Mouse (Mus musculus) kidney, postnatal 0 days (tissue): Measurements from ENCODE around the gene Nbea. TPM values are rescaled to one million over a fixed set of nuclear protein-coding genes. Genes with fewer than 3 reads are reported as not detected.

ENCODE experiments used
- ATAC-seq: fragments of 200-750 bp; cut with Nextera tagmentation; replicated peaks from 2 replicates; pipeline ENCODE4 v1.8.0; 2017; ENCODE audit warnings: low read depth, moderate number of reproducible peaks, moderate TSS enrichment, moderate library complexity; ENCODE audit not compliant: low FRiP score
- DNase-seq: peaks from one replicate; pipeline ENCODE4 v3.0.0-alpha.2; 2016; ENCODE audit warnings: low spot score
- H3K27ac ChIP-seq: fragments of 300-500 bp; sonication (generic); 2 replicates; pipeline ENCODE4 v1.5.1; 2014; ENCODE audit warnings: mild to moderate bottlenecking
- H3K27me3 ChIP-seq: fragments of 300-500 bp; sonication (generic); 2 replicates; pipeline ENCODE4 v1.6.1; 2014; ENCODE audit warnings: low read length, mixed read lengths; ENCODE audit not compliant: insufficient read depth
- H3K36me3 ChIP-seq: fragments of 300-500 bp; sonication (generic); 2 replicates; pipeline ENCODE4 v1.6.1; 2014; ENCODE audit warnings: low read length, mixed read lengths; ENCODE audit not compliant: insufficient read depth
- H3K4me1 ChIP-seq: fragments of 300-500 bp; sonication (generic); replicated peaks from 2 replicates; pipeline ENCODE4 v1.6.1; 2014; ENCODE audit warnings: antibody characterized with exemption, low read length, mixed read lengths; ENCODE audit not compliant: insufficient read depth
- H3K4me2 ChIP-seq: fragments of 300-500 bp; sonication (generic); 2 replicates; pipeline ENCODE4 v1.6.1; 2014; ENCODE audit warnings: mild to moderate bottlenecking, low read length, moderate library complexity, mixed read lengths
- H3K4me3 ChIP-seq: fragments of 300-500 bp; sonication (generic); replicated peaks from 2 replicates; pipeline ENCODE4 v1.5.1; 2014; ENCODE audit warnings: low read depth, low read length
- H3K9ac ChIP-seq: fragments of 300-500 bp; sonication (generic); 2 replicates; pipeline ENCODE4 v1.6.1; 2014; ENCODE audit warnings: low read depth, low read length
- H3K9me3 ChIP-seq: fragments of 300-500 bp; sonication (generic); replicated peaks from 2 replicates; pipeline ENCODE4 v1.6.1; 2016; ENCODE audit warnings: low read length, inconsistent platforms, mixed read lengths
- CTCF ChIP-seq: IDR thresholded peaks from 2 replicates; pipeline ENCODE4 v1.5.1; 2016; ENCODE audit warnings: antibody characterized with exemption, low read depth, mild to moderate bottlenecking, moderate library complexity
- WGBS: fragments of 180-500 bp; shearing (Covaris S2); extraction: QIAGEN DNeasy Blood & Tissue Kit; methylation state at CpG from one replicate; pipeline ENCODE4 v1.1.7; 2014; 5-methylcytosine and 5-hydroxymethylcytosine counted together
- polyA plus RNA-seq: library from polyadenylated mRNA; unstranded; fragments of >200 nt; fragmentation: Nextera tagmentation; extraction: Ambion mirVana; gene quantifications from 2 replicates; pipeline ENCODE4 v1.2.1, GENCODE M21; 2015

The Nbea gene
- polyA plus RNA-seq, 1 experiment from 2014 or later: 8.6 TPM

GRCm38 (mm10) chr3:55587972-55588946, 595.2 kb downstream of the Nbea start:
- ATAC-seq (peak; percentile 92), DNase-seq (peak; percentile 64)
- Histone ChIP-seq H3K27ac (peak overlapping the region; percentile 50; the same call in 1 of the 2 replicates), H3K27me3 (no peaks in the 10 kb centered on the region), H3K4me1 (no peaks in the 10 kb centered on the region; the same call in 1 of the 2 replicates), H3K4me2 (peak overlapping the region; percentile 37), H3K36me3 (no peaks in the 10 kb centered on the region), H3K9me3 (no peaks in the 10 kb centered on the region), H3K9ac (no peak overlapping the region), H3K4me3 (no peak overlapping the region)
- WGBS: 13% methylated on average over 12 of the region's 12 CpGs
- TF ChIP-seq CTCF: no peak

DNA sequence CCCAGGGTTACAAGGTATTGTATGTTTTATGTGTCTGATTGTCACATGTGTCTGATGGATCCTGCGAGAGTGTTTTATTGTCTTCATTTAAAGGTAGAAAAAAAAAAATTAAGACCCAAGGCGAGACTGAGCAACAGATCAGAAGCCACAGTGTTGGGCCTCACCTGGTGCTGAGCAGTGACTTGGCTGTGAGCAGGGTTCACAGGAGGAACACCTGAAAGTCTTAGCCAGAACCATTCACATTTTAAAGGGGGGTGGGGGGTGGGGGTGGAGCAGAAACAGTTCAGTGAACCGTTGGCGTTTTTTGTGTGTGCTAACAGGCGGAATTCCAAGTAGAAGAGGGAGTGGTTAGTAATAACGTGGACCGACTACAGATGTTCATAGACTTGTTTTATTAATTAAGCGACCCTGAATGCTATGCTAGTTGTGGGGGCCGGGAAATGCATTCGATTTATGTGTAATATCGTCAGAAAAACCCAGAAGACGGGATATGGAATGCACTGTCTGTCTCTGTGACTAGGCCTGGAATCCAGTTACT, 596.0 kb downstream of the Nbea start:
- H3K4me2 ChIP-seq: peak overlapping the region; percentile 37
- H3K36me3 ChIP-seq: no peaks in the 10 kb centered on the region
- no peaks in the 10 kb centered on the region for H3K27me3 ChIP-seq
- no peaks in the 10 kb centered on the region; the same call in 1 of the 2 replicates for H3K4me1 ChIP-seq
- TF ChIP-seq CTCF: no peak
- H3K9me3 ChIP-seq: no peaks in the 10 kb centered on the region
- no peak overlapping the region for H3K9ac ChIP-seq
- peak overlapping the region; percentile 50; the same call in 1 of the 2 replicates for H3K27ac ChIP-seq
- peak; percentile 64 for DNase-seq
- no peak overlapping the region for H3K4me3 ChIP-seq
- no peak; the same call in 1 of the 2 replicates for ATAC-seq
- 24% methylated on average over 12 of the region's 12 CpGs for WGBS
